8 mouse cellular contexts compared by ENCODE assay signal in the genomic region with DNA sequence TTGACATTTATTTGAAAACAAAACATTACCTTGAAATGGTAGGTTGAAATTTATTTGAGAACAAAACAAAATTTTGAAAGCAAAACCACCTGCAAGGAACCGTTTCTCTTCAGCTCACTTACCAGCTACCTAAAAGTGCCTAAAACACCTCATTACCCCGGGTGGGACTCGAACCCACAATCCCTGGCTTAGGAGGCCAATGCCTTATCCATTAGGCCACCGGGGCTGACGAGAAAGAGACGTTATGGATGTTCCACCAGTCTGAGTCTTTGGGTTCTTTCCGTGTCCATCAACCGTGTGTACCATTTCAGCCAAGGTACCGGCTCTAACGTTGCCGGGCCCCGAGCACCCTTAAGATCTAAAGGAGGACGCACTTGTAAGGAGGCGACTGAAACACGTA. TPM values are rescaled to one million over a fixed set of nuclear protein-coding genes. Genes with fewer than 3 reads are reported as not detected.
A peak's percentile ranks its signal among the peaks of the same experiment; 100 is the strongest.
DNase-seq lines count a peak whose midpoint lies in the region; ATAC-seq and TF ChIP-seq lines count a peak whose summit lies in the region.

No protein-coding gene starts in this region.

- H3K27me3 ChIP-seq in hindbrain, embryonic 11.5 days (ENCODE audit: control insufficient read depth, insufficient read depth, low read length) = no peaks in the 10 kb centered on the region
- no peaks in the 10 kb centered on the region for H3K27me3 ChIP-seq in lung, postnatal 0 days (replicated peaks; ENCODE audit: insufficient read depth, low read length)

- H3K4me2 ChIP-seq in hindbrain, embryonic 11.5 days (replicated peaks; ENCODE audit: low read depth, low read length) = peak overlapping the region; percentile 52
- H3K4me2 ChIP-seq in lung, postnatal 0 days (replicated peaks; ENCODE audit: low read depth, low read length) = peak overlapping the region; percentile 68

- peak; percentile 39; the same call in 1 of the 2 replicates for ATAC-seq in hindbrain, embryonic 11.5 days (ENCODE audit: low FRiP score)
- no peak for ATAC-seq in lung, postnatal 0 days

- no peak overlapping the region for H3K27ac ChIP-seq in hindbrain, embryonic 11.5 days (ENCODE audit: low read depth, low read length)
- H3K27ac ChIP-seq in lung, postnatal 0 days (ENCODE audit: low read length) = no peak overlapping the region; the same call in 1 of the 2 replicates

- DNase-seq in NIH3T3 (ENCODE audit: low read depth) = peak; percentile 94
- peak; percentile 86 for DNase-seq in cerebellum, adult 9-11 months
- peak; percentile 65 to 97 for DNase-seq in frontal cortex, adult 2 months (ENCODE audit: extremely low spot score in 1 of 2, low spot score in 1 of 2)
- peak; percentile 93 for DNase-seq in hindbrain, embryonic 11.5 days (ENCODE audit: low spot score)
- DNase-seq in layer of hippocampus, postnatal 10 days (ENCODE audit: low spot score in 2 of 2) = peak; percentile 71 to 88
- DNase-seq in lung, postnatal 0 days (ENCODE audit: low spot score) = peak; percentile 70
- peak; percentile 49 for DNase-seq in ovary, postnatal 10 days (ENCODE audit: low spot score)
- DNase-seq in thymus, postnatal 10 days (ENCODE audit: low spot score in 2 of 2) = peak; percentile 68 to 77

- TF ChIP-seq CTCF in lung, postnatal 0 days (IDR thresholded peaks at IDR 0.05) = no peak

- H3K9ac ChIP-seq in hindbrain, embryonic 11.5 days (ENCODE audit: low read depth, low read length) = no peak overlapping the region; the same call in 1 of the 2 replicates
- no peak overlapping the region for H3K9ac ChIP-seq in lung, postnatal 0 days (replicated peaks; ENCODE audit: low read depth)

- WGBS in hindbrain, embryonic 11.5 days = 1% methylated on average over 15 of the region's 15 CpGs
- WGBS in lung, postnatal 0 days = 1% methylated on average over 15 of the region's 15 CpGs

- H3K36me3 ChIP-seq in hindbrain, embryonic 11.5 days (ENCODE audit: control insufficient read depth, insufficient read depth, low read length) = no peaks in the 10 kb centered on the region
- H3K36me3 ChIP-seq in lung, postnatal 0 days (ENCODE audit: insufficient read depth, low read length) = no peaks in the 10 kb centered on the region

- TF ChIP-seq EP300 in lung, postnatal 0 days (IDR thresholded peaks at IDR 0.05) = no peak

- H3K9me3 ChIP-seq in hindbrain, embryonic 11.5 days (ENCODE audit: control insufficient read depth, low read length) = no peaks in the 10 kb centered on the region
- no peaks in the 10 kb centered on the region for H3K9me3 ChIP-seq in lung, postnatal 0 days (ENCODE audit: low read length)

- H3K4me1 ChIP-seq in hindbrain, embryonic 11.5 days (replicated peaks; ENCODE audit: control insufficient read depth, insufficient read depth, low read length) = no peaks in the 10 kb centered on the region
- no peaks in the 10 kb centered on the region; the same call in 1 of the 2 replicates for H3K4me1 ChIP-seq in lung, postnatal 0 days (ENCODE audit: insufficient read depth, low read depth, low read length)

- H3K4me3 ChIP-seq in hindbrain, embryonic 11.5 days (ENCODE audit: low read depth, low read length) = peak overlapping the region; percentile 45
- H3K4me3 ChIP-seq in lung, postnatal 0 days (ENCODE audit: low read depth, low read length) = peak overlapping the region; percentile 61

RNA-seq across cellular contexts. Expression of gene Zfp213, which starts 15.4 kb away (rescaled TPM):
- polyA plus RNA-seq in frontal cortex, adult 2 months (2012; rRNA removed) = 7.9 and 8.4 TPM in 2 replicates
- 16.1 and 17.4 TPM in 2 replicates for polyA plus RNA-seq in hindbrain, embryonic 11.5 days (2014; fragmentation: Nextera tagmentation; extraction: Ambion mirVana)
- total RNA-seq in layer of hippocampus, postnatal 10 days (2021) = 1 to 10 TPM; 6.4 to 7.2 TPM
- 10.5 and 11.5 TPM in 2 replicates for polyA plus RNA-seq in lung, postnatal 0 days (2015; fragmentation: Nextera tagmentation; extraction: Ambion mirVana)

RNA-seq across cellular contexts. Expression of gene Zfp13, which starts 50.7 kb away (rescaled TPM):
- 27.8 and 32.2 TPM in 2 replicates for polyA plus RNA-seq in frontal cortex, adult 2 months (2012; rRNA removed)
- polyA plus RNA-seq in hindbrain, embryonic 11.5 days (2014; fragmentation: Nextera tagmentation; extraction: Ambion mirVana) = 16.5 and 16.7 TPM in 2 replicates
- total RNA-seq in layer of hippocampus, postnatal 10 days (2021) = 10 to 100 TPM; 25.7 to 30.0 TPM
- polyA plus RNA-seq in lung, postnatal 0 days (2015; fragmentation: Nextera tagmentation; extraction: Ambion mirVana) = 5.0 and 5.5 TPM in 2 replicates

RNA-seq across cellular contexts. Expression of gene Zscan10, which starts 52.0 kb away (rescaled TPM):
- 0.04 TPM in 1 of 2 replicates, not detected in the other for polyA plus RNA-seq in frontal cortex, adult 2 months (2012; rRNA removed)
- polyA plus RNA-seq in hindbrain, embryonic 11.5 days (2014; fragmentation: Nextera tagmentation; extraction: Ambion mirVana) = 0.32 and 0.34 TPM in 2 replicates
- total RNA-seq in layer of hippocampus, postnatal 10 days (2021) = not detected
- not detected in 2 replicates for polyA plus RNA-seq in lung, postnatal 0 days (2015; fragmentation: Nextera tagmentation; extraction: Ambion mirVana)
